Mouse (Mus musculus): ENCODE data around the gene Rassf6. TPM values are rescaled to one million over a fixed set of nuclear protein-coding genes. Genes with fewer than 3 reads are reported as not detected.
"Not testable (repeated sequence)": the region's sequence is repeated elsewhere in the genome, so short reads cannot be mapped to it uniquely, and the experiment has no call there.

The Rassf6 gene
- polyA plus RNA-seq, 1 experiment = 0.55 TPM

DNA sequence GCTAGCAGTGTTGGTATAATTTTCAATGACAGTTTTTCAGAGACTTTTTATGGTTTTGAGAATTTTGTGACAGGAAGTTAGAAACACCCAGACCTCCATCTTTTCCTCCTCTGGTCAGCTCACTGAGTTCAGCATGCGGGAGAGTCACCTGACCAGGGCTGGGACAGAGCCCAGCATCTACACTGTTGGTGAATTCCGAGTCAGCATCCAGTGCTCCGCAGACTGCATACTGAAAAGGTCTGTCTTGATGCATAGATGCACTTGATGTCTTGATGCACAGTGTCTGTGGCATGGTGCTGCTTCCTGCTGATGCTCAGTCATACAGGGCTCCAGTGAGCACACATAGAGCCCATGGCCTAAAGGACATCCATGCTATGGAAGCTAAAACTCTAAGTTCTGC, 12.4 kb downstream of the Rassf6 start:
- Histone ChIP-seq H3K4me1 (ENCODE audit: control insufficient read depth, insufficient read depth, insufficient read length) (peaks cover 8% of the 10 kb centered on the region; the same call in 1 of the 2 replicates), H3K27ac (ENCODE audit: insufficient read depth, low read length) (no peak overlapping the region), H3K27me3 (ENCODE audit: control insufficient read depth, insufficient read depth, low read length) (no peaks in the 10 kb centered on the region), H3K4me3 (ENCODE audit: extremely low read depth, insufficient read depth, insufficient read length) (no peak overlapping the region), H3K36me3 (ENCODE audit: control insufficient read depth, insufficient read depth, low read length) (no peaks in the 10 kb centered on the region)
- no peak for DNase-seq (ENCODE audit: low read depth in 1 of 2, low spot score in 2 of 2)
- no peak for TF ChIP-seq POLR2A (IDR thresholded peaks at IDR 0.05; ENCODE audit: low read depth, low read length)
- no peak for TF ChIP-seq CTCF (IDR thresholded peaks at IDR 0.05; ENCODE audit: extremely low read depth, insufficient read depth, insufficient read length, insufficient replicate concordance)
- WGBS = 67% methylated on average over 3 of the region's 3 CpGs

DNA sequence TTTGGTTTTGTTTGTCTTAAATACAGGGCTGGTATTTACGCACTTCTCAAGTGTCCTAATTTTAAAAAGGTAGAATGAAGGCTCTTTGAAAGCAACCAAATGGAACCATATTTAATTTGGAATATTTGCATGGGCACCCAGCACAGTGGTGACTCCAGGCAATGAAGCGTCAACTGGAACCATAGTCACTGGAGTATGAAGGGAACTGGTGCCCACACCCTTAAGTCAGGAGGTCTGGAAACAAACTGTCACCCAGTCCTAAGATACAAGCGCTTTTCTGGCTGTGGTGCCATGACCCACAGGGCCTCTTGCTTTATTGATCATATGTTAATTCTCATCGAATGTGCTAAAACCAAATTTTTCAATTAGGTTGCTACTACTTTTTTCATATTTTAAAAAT, 13.0 kb downstream of the Rassf6 start:
- DNase-seq (ENCODE audit: low read depth in 1 of 2, low spot score in 2 of 2) = no peak
- Histone ChIP-seq H3K36me3 (ENCODE audit: control insufficient read depth, insufficient read depth, low read length) (no peaks in the 10 kb centered on the region), H3K4me1 (ENCODE audit: control insufficient read depth, insufficient read depth, insufficient read length) (peaks cover 8% of the 10 kb centered on the region; the same call in 1 of the 2 replicates), H3K4me3 (ENCODE audit: extremely low read depth, insufficient read depth, insufficient read length) (no peak overlapping the region), H3K27ac (ENCODE audit: insufficient read depth, low read length) (no peak overlapping the region), H3K27me3 (ENCODE audit: control insufficient read depth, insufficient read depth, low read length) (no peaks in the 10 kb centered on the region)
- WGBS = 53% methylated on average over 4 of the region's 4 CpGs
- TF ChIP-seq POLR2A (IDR thresholded peaks at IDR 0.05; ENCODE audit: low read depth, low read length) (no peak), CTCF (IDR thresholded peaks at IDR 0.05; ENCODE audit: extremely low read depth, insufficient read depth, insufficient read length, insufficient replicate concordance) (no peak)

- Histone ChIP-seq H3K4me1 (ENCODE audit: control insufficient read depth, insufficient read depth, insufficient read length) (peaks cover 8% of the 10 kb centered on the region; the same call in 1 of the 2 replicates), H3K36me3 (ENCODE audit: control insufficient read depth, insufficient read depth, low read length) (no peaks in the 10 kb centered on the region), H3K27me3 (ENCODE audit: control insufficient read depth, insufficient read depth, low read length) (no peaks in the 10 kb centered on the region), H3K27ac (ENCODE audit: insufficient read depth, low read length) (no peak overlapping the region), H3K4me3 (ENCODE audit: extremely low read depth, insufficient read depth, insufficient read length) (no peak overlapping the region)
- TF ChIP-seq POLR2A (IDR thresholded peaks at IDR 0.05; ENCODE audit: low read depth, low read length) = no peak
- no peak for TF ChIP-seq CTCF (IDR thresholded peaks at IDR 0.05; ENCODE audit: extremely low read depth, insufficient read depth, insufficient read length, insufficient replicate concordance)
- DNase-seq (ENCODE audit: low read depth in 1 of 2, low spot score in 2 of 2) = no peak
- 88% methylated on average over 18 of the region's 18 CpGs for WGBS
Measured at GRCm38 (mm10) chr5:90624708-90625425, 15.6 kb downstream of the Rassf6 start.

DNA sequence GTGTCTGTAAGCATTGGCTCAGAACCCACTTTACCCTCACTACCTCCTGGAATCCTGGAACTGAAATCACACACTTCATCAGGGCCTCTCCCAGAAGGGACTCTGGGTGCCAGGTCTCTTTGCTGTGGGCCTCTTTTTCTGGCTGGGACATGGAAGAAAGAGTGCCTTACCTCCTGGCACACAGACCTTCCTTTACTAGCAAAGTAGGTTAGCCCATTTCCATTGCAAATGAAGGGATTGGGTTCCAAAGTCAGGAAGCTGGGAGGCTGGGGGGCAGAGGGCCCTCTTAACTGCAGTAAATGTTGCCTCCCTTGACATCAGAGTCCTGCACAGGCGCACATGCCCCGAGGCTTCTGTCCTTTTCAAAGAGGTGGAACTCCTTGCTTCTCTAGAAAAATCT, 17.2 kb downstream of the Rassf6 start:
- TF ChIP-seq POLR2A (IDR thresholded peaks at IDR 0.05; ENCODE audit: low read depth, low read length) (no peak), CTCF (IDR thresholded peaks at IDR 0.05; ENCODE audit: extremely low read depth, insufficient read depth, insufficient read length, insufficient replicate concordance) (no peak)
- DNase-seq (ENCODE audit: low read depth in 1 of 2, low spot score in 2 of 2) = no peak
- Histone ChIP-seq H3K27me3 (ENCODE audit: control insufficient read depth, insufficient read depth, low read length) (no peaks in the 10 kb centered on the region), H3K4me1 (ENCODE audit: control insufficient read depth, insufficient read depth, insufficient read length) (peaks cover 7% of the 10 kb centered on the region; the same call in 1 of the 2 replicates), H3K36me3 (ENCODE audit: control insufficient read depth, insufficient read depth, low read length) (no peaks in the 10 kb centered on the region), H3K4me3 (ENCODE audit: extremely low read depth, insufficient read depth, insufficient read length) (no peak overlapping the region), H3K27ac (ENCODE audit: insufficient read depth, low read length) (no peak overlapping the region)
- WGBS = 87% methylated on average over 2 of the region's 2 CpGs

DNA sequence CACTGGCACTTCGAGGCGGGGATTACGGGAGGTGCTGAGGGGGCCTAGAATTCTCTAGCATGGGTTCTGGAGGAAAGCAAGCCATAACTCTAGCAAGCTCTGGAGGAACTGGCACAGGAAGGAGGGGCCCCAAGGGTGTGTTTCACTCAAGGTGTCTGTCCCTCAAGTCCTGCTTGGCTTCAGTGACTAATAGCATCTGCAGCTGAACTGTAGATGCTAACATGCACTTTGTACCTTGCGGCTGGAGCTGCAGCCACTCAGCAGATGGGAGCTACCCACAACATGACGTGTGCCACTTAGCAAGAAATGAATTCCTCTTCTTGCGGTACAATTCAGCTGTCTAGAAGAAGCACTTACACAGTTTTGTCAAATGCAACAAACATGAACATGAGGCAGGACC, 18.7 kb downstream of the Rassf6 start:
- TF ChIP-seq POLR2A (IDR thresholded peaks at IDR 0.05; ENCODE audit: low read depth, low read length) (no peak), CTCF (IDR thresholded peaks at IDR 0.05; ENCODE audit: extremely low read depth, insufficient read depth, insufficient read length, insufficient replicate concordance) (no peak)
- no peaks in the 10 kb centered on the region for H3K4me1 ChIP-seq (ENCODE audit: control insufficient read depth, insufficient read depth, insufficient read length)
- no peak overlapping the region for H3K27ac ChIP-seq (ENCODE audit: insufficient read depth, low read length)
- H3K4me3 ChIP-seq (ENCODE audit: extremely low read depth, insufficient read depth, insufficient read length) = no peak overlapping the region
- no peaks in the 10 kb centered on the region for H3K27me3 ChIP-seq (ENCODE audit: control insufficient read depth, insufficient read depth, low read length)
- no peak for DNase-seq (ENCODE audit: low read depth in 1 of 2, low spot score in 2 of 2)
- WGBS = 85% methylated on average over 6 of the region's 6 CpGs
- H3K36me3 ChIP-seq (ENCODE audit: control insufficient read depth, insufficient read depth, low read length) = no peaks in the 10 kb centered on the region

- 98% methylated on average over 2 of the region's 2 CpGs for WGBS
- no peak for DNase-seq (ENCODE audit: low read depth in 1 of 2, low spot score in 2 of 2)
- TF ChIP-seq POLR2A (IDR thresholded peaks at IDR 0.05; ENCODE audit: low read depth, low read length) (no peak), CTCF (IDR thresholded peaks at IDR 0.05; ENCODE audit: extremely low read depth, insufficient read depth, insufficient read length, insufficient replicate concordance) (no peak)
- no peaks in the 10 kb centered on the region for H3K27me3 ChIP-seq (ENCODE audit: control insufficient read depth, insufficient read depth, low read length)
- no peak overlapping the region for H3K4me3 ChIP-seq (ENCODE audit: extremely low read depth, insufficient read depth, insufficient read length)
- H3K36me3 ChIP-seq (ENCODE audit: control insufficient read depth, insufficient read depth, low read length) = no peaks in the 10 kb centered on the region
- no peak overlapping the region for H3K27ac ChIP-seq (ENCODE audit: insufficient read depth, low read length)
- no peaks in the 10 kb centered on the region for H3K4me1 ChIP-seq (ENCODE audit: control insufficient read depth, insufficient read depth, insufficient read length)
Measured at GRCm38 (mm10) chr5:90621316-90621715, 19.1 kb downstream of the Rassf6 start.

DNA sequence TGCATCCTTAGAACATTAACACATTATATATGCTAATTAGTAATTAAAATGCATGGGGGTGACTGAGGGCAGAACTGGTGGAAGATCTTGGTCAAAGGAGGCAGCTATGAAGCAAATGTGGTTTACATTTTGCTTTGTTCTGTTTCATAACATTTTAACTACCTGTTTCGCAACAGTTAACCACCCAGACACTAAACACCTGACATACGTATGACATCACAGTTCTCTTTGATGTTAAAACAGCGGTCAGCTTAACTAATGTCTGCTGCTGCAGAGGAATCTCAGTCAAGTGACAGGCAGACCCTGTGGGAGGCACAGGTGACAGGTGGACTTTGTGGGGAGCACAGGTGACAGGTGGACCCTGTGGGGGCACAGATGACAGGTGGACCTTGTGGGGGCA, 22.6 kb downstream of the Rassf6 start:
- Histone ChIP-seq H3K27ac (ENCODE audit: insufficient read depth, low read length) (no peak overlapping the region), H3K4me3 (ENCODE audit: extremely low read depth, insufficient read depth, insufficient read length) (no peak overlapping the region), H3K4me1 (ENCODE audit: control insufficient read depth, insufficient read depth, insufficient read length) (peaks cover 2% of the 10 kb centered on the region; the same call in 1 of the 2 replicates), H3K36me3 (ENCODE audit: control insufficient read depth, insufficient read depth, low read length) (no peaks in the 10 kb centered on the region), H3K27me3 (ENCODE audit: control insufficient read depth, insufficient read depth, low read length) (no peaks in the 10 kb centered on the region)
- DNase-seq (ENCODE audit: low read depth in 1 of 2, low spot score in 2 of 2) = no peak
- TF ChIP-seq CTCF (IDR thresholded peaks at IDR 0.05; ENCODE audit: extremely low read depth, insufficient read depth, insufficient read length, insufficient replicate concordance) (no peak), POLR2A (IDR thresholded peaks at IDR 0.05; ENCODE audit: low read depth, low read length) (no peak)
- WGBS = 90% methylated on average over 3 of the region's 3 CpGs

DNA sequence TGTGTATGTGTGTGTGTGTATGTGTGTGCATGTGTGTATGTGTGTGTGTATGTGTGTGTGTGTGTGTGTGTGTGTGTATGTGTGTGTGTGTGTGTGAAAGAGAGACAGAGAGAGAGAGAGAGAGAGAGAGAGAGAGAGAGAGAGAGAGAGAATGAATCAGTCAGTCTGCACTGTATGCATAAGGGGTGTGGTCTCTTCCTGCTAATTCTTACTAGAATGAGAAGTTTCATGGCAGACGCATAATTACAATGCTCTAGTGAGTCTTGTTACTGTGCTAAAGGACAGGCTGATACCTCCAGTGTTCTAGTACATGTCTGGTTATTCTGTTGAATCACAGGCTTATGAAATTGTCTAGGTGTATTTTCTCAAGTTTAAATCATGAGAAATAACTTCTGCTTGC, 27.7 kb downstream of the Rassf6 start:
- 29% methylated on average over 1 of the region's 1 CpGs for WGBS
- H3K4me3 ChIP-seq (ENCODE audit: extremely low read depth, insufficient read depth, insufficient read length); H3K27me3 ChIP-seq (ENCODE audit: control insufficient read depth, insufficient read depth, low read length); H3K4me1 ChIP-seq (ENCODE audit: control insufficient read depth, insufficient read depth, insufficient read length); H3K36me3 ChIP-seq (ENCODE audit: control insufficient read depth, insufficient read depth, low read length); DNase-seq (ENCODE audit: low read depth in 1 of 2, low spot score in 2 of 2); H3K27ac ChIP-seq (ENCODE audit: insufficient read depth, low read length): not testable (repeated sequence)

Data from spleen, adult 2 months (tissue).